Mouse (Mus musculus) MEL (cell line): ENCODE measurements around the gene Fcgr1. TPM values are rescaled to one million over a fixed set of nuclear protein-coding genes. Genes with fewer than 3 reads are reported as not detected.

ENCODE experiments used
- DNase-seq: peaks from one replicate; pipeline ENCODE4 v3.0.0; 2011; ENCODE audit warnings: low read depth, low spot score
- H3K27ac ChIP-seq: 2 replicates; pipeline ENCODE4 v1.5.1; 2012; ENCODE audit warnings: low read depth, mild to moderate bottlenecking, control low read depth, low read length, moderate library complexity; ENCODE audit not compliant: control insufficient read depth
- H3K27me3 ChIP-seq, 2 experiments: fragments of 150-350 bp in 1 of 2; sonication (generic) in 1 of 2; 2 replicates each; pipeline ENCODE4 v1.6.1; 2012; ENCODE audit warnings: low read length in 2 of 2, mild to moderate bottlenecking in 2 of 2, improper control_type of control experiment in 1 of 2, moderate library complexity in 1 of 2; ENCODE audit not compliant: insufficient read depth in 2 of 2, control insufficient read depth in 1 of 2
- H3K36me3 ChIP-seq, 2 experiments: 2 replicates each; pipeline ENCODE4 v1.6.1; 2012 to 2014; ENCODE audit warnings: low read length in 2 of 2, improper control_type of control experiment in 1 of 2, inconsistent platforms in 1 of 2, mild to moderate bottlenecking in 1 of 2; ENCODE audit not compliant: insufficient read depth in 2 of 2, control insufficient read depth in 1 of 2
- H3K4me1 ChIP-seq, 2 experiments: fragments of 150-350 bp in 1 of 2; sonication (generic) in 1 of 2; 2 replicates each; pipeline ENCODE4 v1.6.1; 2012; ENCODE audit warnings: low read length in 2 of 2, improper control_type of control experiment in 1 of 2, mild to moderate bottlenecking in 1 of 2; ENCODE audit not compliant: insufficient read depth in 2 of 2, control insufficient read depth in 1 of 2
- H3K4me3 ChIP-seq, 2 experiments: fragments of 150-350 bp in 1 of 2; sonication (generic) in 1 of 2; 2 replicates each; pipeline ENCODE4 v1.5.1; 2012; ENCODE audit warnings: low read depth in 2 of 2, low read length in 2 of 2, mild to moderate bottlenecking in 2 of 2, moderate library complexity in 2 of 2, control low read depth in 1 of 2, improper control_type of control experiment in 1 of 2; ENCODE audit not compliant: control insufficient read depth in 1 of 2, insufficient read depth in 1 of 2
- H3K79me2 ChIP-seq: 2 replicates; pipeline ENCODE4 v1.6.1; 2012; ENCODE audit warnings: mild to moderate bottlenecking, low read length, moderate library complexity; ENCODE audit not compliant: control insufficient read depth, poor library complexity, insufficient read depth
- H3K9ac ChIP-seq: 2 replicates; pipeline ENCODE4 v1.6.1; 2012; ENCODE audit warnings: low read depth, mild to moderate bottlenecking, control low read depth, low read length, moderate library complexity; ENCODE audit not compliant: control insufficient read depth, poor library complexity, severe bottlenecking
- H3K9me3 ChIP-seq: fragments of 150-350 bp; sonication (generic); replicated peaks from 2 replicates; pipeline ENCODE4 v1.6.1; 2012; ENCODE audit warnings: mild to moderate bottlenecking, low read length, improper control_type of control experiment, moderate library complexity; ENCODE audit not compliant: insufficient read depth
- CTCF ChIP-seq, 3 experiments: IDR thresholded peaks in 2 of 3; conservative IDR thresholded peaks in 1 of 3; 2 replicates each; pipeline ENCODE4 v1.5.1; 2011 to 2012; ENCODE audit warnings: low read length in 3 of 3, low read depth in 2 of 3, mild to moderate bottlenecking in 2 of 3, improper control_type of control experiment in 1 of 3, inconsistent platforms in 1 of 3, mixed read lengths in 1 of 3, moderate library complexity in 1 of 3; ENCODE audit not compliant: control insufficient read depth in 1 of 3, insufficient read depth in 1 of 3, poor library complexity in 1 of 3, severe bottlenecking in 1 of 3
- EP300 ChIP-seq, 2 experiments: IDR thresholded peaks; 2 replicates each; pipeline ENCODE4 v1.6.1; 2011; ENCODE audit warnings: improper control_type of control experiment in 2 of 2, low read length in 2 of 2, low read depth in 1 of 2, mild to moderate bottlenecking in 1 of 2
- GABPA ChIP-seq: IDR thresholded peaks from 2 replicates; pipeline ENCODE4 v1.6.1; 2012; ENCODE audit warnings: low read depth, mild to moderate bottlenecking, inconsistent platforms, low read length, improper control_type of control experiment, moderate library complexity
- JUND ChIP-seq: IDR thresholded peaks from 2 replicates; pipeline ENCODE4 v1.6.1; 2011; ENCODE audit warnings: low read depth, mild to moderate bottlenecking, improper control_type of control experiment, low read length
- MAFK ChIP-seq: IDR thresholded peaks from 2 replicates; pipeline ENCODE4 v1.6.1; 2011; ENCODE audit warnings: low read depth, mild to moderate bottlenecking, low read length, improper control_type of control experiment, borderline replicate concordance
- MYB ChIP-seq: IDR thresholded peaks from 2 replicates; pipeline ENCODE4 v1.6.1; 2011; ENCODE audit warnings: mild to moderate bottlenecking, low read depth, low read length, improper control_type of control experiment
- NRF1 ChIP-seq: IDR thresholded peaks from 2 replicates; pipeline ENCODE4 v1.6.1; 2014; ENCODE audit warnings: low read depth, mild to moderate bottlenecking, inconsistent platforms, low read length, improper control_type of control experiment, moderate library complexity; ENCODE audit not compliant: poor library complexity, insufficient read depth, severe bottlenecking
- POLR2A ChIP-seq, 2 experiments: IDR thresholded peaks; 2 replicates each; pipeline ENCODE4 v1.6.1; 2011 to 2012; ENCODE audit warnings: low read length in 2 of 2, mild to moderate bottlenecking in 2 of 2, control low read depth in 1 of 2, improper control_type of control experiment in 1 of 2, low read depth in 1 of 2, moderate library complexity in 1 of 2; ENCODE audit not compliant: control insufficient read depth in 1 of 2, insufficient read depth in 1 of 2, poor library complexity in 1 of 2
- POLR2AphosphoS5 ChIP-seq: IDR thresholded peaks from 2 replicates; pipeline ENCODE4 v1.6.1; 2012; ENCODE audit warnings: low read depth, borderline replicate concordance, mild to moderate bottlenecking, inconsistent platforms, low read length, moderate library complexity, mixed read lengths
- RAD21 ChIP-seq: IDR thresholded peaks from 2 replicates; pipeline ENCODE4 v1.6.1; 2011; ENCODE audit warnings: mild to moderate bottlenecking, low read depth, low read length, improper control_type of control experiment
- SIN3A ChIP-seq: IDR thresholded peaks from 2 replicates; pipeline ENCODE4 v1.6.1; 2012; ENCODE audit warnings: low read length, improper control_type of control experiment, inconsistent platforms
- TAL1 ChIP-seq: IDR thresholded peaks from 2 replicates; pipeline ENCODE4 v1.6.1; 2012; ENCODE audit warnings: mild to moderate bottlenecking, inconsistent platforms, low read length, moderate library complexity, mixed read lengths
- TBP ChIP-seq: IDR thresholded peaks from 2 replicates; pipeline ENCODE4 v1.8.0; 2011; ENCODE audit warnings: low read depth, low read length, improper control_type of control experiment
- TCF12 ChIP-seq: IDR thresholded peaks from 2 replicates; pipeline ENCODE4 v1.6.1; 2014; ENCODE audit warnings: low read depth, mild to moderate bottlenecking, inconsistent platforms, low read length, improper control_type of control experiment, moderate library complexity
- USF2 ChIP-seq, 2 experiments: IDR thresholded peaks; 2 replicates each; pipeline ENCODE4 v1.6.1; 2011 to 2012; ENCODE audit warnings: improper control_type of control experiment in 2 of 2, low read length in 2 of 2, borderline replicate concordance in 1 of 2, inconsistent platforms in 1 of 2, low read depth in 1 of 2, mild to moderate bottlenecking in 1 of 2; ENCODE audit not compliant: insufficient read depth in 1 of 2
- ZC3H11A ChIP-seq: IDR thresholded peaks from 2 replicates; pipeline ENCODE4 v1.6.1; 2012; ENCODE audit warnings: low read depth, mild to moderate bottlenecking, inconsistent platforms, low read length, improper control_type of control experiment
- ZKSCAN1 ChIP-seq: IDR thresholded peaks from 2 replicates; pipeline ENCODE4 v1.6.1; 2012; ENCODE audit warnings: low read depth, mild to moderate bottlenecking, inconsistent platforms, low read length, improper control_type of control experiment, moderate library complexity
- ZMIZ1 ChIP-seq: IDR thresholded peaks from 2 replicates; pipeline ENCODE4 v1.6.1; 2012; ENCODE audit warnings: low read depth, mild to moderate bottlenecking, inconsistent platforms, low read length, improper control_type of control experiment, moderate library complexity
- ZNF384 ChIP-seq: IDR thresholded peaks from 2 replicates; pipeline ENCODE4 v1.6.1; 2012; ENCODE audit warnings: low read depth, mild to moderate bottlenecking, inconsistent platforms, low read length, improper control_type of control experiment
- polyA plus RNA-seq, 2 experiments: library from polyadenylated mRNA; stranded (reverse) in 1 of 2; unstranded in 1 of 2; fragments of >175 nt in 1 of 2; fragments of >200 nt in 1 of 2; gene quantifications; 2 replicates each; pipeline versions ENCODE4 v1.2.1 to v1.2.4; 2012; ENCODE audit warnings: low replicate concordance in 2 of 2, low read depth in 1 of 2; ENCODE audit not compliant: insufficient read length in 2 of 2, insufficient read depth in 1 of 2, missing spikeins in 1 of 2
- total RNA-seq: library from RNA; depleted of rRNA; stranded (reverse); fragments of 300-350 nt; gene quantifications from 2 replicates; pipeline ENCODE4 v1.2.3, GENCODE M21; 2012

Gene Fcgr1
- total and polyA plus RNA-seq, 3 experiments, result 2.8 to 4.7 TPM; not detected in 1

DNA sequence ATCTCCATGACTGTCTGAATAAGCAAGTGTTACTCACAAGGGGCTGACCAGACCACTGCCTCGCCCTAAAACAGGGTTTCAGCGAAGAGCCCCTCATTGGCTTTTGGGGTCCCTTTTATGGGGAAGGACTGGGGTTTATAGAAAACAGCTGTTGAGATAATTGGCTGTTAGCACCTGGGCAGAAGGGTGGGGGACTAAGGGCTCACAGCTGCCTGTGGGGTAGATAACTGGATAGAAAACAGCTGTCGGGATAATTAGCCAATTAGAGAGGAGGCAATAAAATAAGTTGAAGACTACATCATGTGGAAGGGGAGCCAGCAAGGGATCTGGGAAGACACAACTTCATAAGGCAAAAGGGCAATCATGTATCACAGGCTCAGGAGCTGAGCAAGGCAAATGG, 42.9 kb downstream of the Fcgr1 start:
- peaks cover 0 to 49% of the 10 kb centered on the region in 2 experiments; a peak in 2 of 4 replicates for H3K36me3 ChIP-seq
- TF ChIP-seq ZC3H11A (no peak), MYB (no peak), POLR2A (IDR thresholded peaks at IDR 0.05; ENCODE audit: control insufficient read depth in 1 of 2, insufficient read depth in 1 of 2, low read depth in 1 of 2, low read length in 2 of 2, poor library complexity in 1 of 2) (no peak), RAD21 (no peak), USF2 (IDR thresholded peaks at IDR 0.05; ENCODE audit: borderline replicate concordance in 1 of 2, insufficient read depth in 1 of 2, low read depth in 1 of 2, low read length in 2 of 2) (no peak), TAL1 (no peak), TCF12 (no peak), EP300 (IDR thresholded peaks at IDR 0.05; ENCODE audit: low read depth in 1 of 2, low read length in 2 of 2) (no peak), GABPA (no peak), JUND (no peak), SIN3A (no peak), ZMIZ1 (no peak), ZKSCAN1 (no peak), NRF1 (no peak), TBP (no peak), MAFK (no peak), CTCF (IDR thresholded peaks at IDR 0.05 in 2 of 3, conservative IDR thresholded peaks at IDR 0.05 in 1 of 3; ENCODE audit: control insufficient read depth in 1 of 3, insufficient read depth in 1 of 3, low read depth in 2 of 3, low read length in 3 of 3, poor library complexity in 1 of 3, severe bottlenecking in 1 of 3) (no peak), ZNF384 (no peak)
- TF ChIP-seq, all 39 proteins: peak for 0
- Histone ChIP-seq H3K9ac (peak overlapping the region; percentile 16; the same call in 1 of the 2 replicates), H3K27me3 (no peaks in the 10 kb centered on the region), H3K27ac (no peak overlapping the region), H3K4me3 (no peak overlapping the region), H3K4me1 (peaks cover 16 to 33% of the 10 kb centered on the region in 2 experiments), H3K9me3 (no peaks in the 10 kb centered on the region), H3K79me2 (no peaks in the 10 kb centered on the region)
- DNase-seq, result no peak

DNA sequence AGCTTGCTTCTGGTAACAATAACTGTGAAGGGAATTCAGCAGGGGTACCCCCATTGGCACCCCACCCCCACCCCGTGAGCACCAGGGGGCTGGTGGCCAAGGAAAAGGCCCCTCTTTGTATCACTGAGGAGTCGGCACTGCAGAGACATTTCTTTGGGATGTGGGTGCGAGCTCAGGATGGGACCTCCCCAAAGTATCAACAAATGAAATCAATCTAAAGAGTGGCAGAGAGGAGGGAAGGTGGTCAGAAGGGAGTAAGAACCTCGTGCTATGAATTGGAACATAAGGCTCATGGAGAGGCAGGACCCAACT, 44.8 kb downstream of the Fcgr1 start:
- peaks cover 0 to 43% of the 10 kb centered on the region in 2 experiments; a peak in 2 of 4 replicates for H3K36me3 ChIP-seq
- no peaks in the 10 kb centered on the region for H3K9me3 ChIP-seq
- H3K4me3 ChIP-seq, result no peak overlapping the region
- H3K4me1 ChIP-seq, result peaks cover 6 to 23% of the 10 kb centered on the region in 2 experiments
- no peaks in the 10 kb centered on the region for H3K27me3 ChIP-seq
- H3K79me2 ChIP-seq, result peaks cover 2% of the 10 kb centered on the region; the same call in 1 of the 2 replicates
- no peak for TF ChIP-seq TAL1
- 0 out of 2 replicates have a peak, but pooled peaks have one; percentile 18 for TF ChIP-seq POLR2AphosphoS5
- DNase-seq, result no peak
- H3K27ac ChIP-seq, result no peak overlapping the region
- H3K9ac ChIP-seq, result no peak overlapping the region
